In the genomic region with DNA sequence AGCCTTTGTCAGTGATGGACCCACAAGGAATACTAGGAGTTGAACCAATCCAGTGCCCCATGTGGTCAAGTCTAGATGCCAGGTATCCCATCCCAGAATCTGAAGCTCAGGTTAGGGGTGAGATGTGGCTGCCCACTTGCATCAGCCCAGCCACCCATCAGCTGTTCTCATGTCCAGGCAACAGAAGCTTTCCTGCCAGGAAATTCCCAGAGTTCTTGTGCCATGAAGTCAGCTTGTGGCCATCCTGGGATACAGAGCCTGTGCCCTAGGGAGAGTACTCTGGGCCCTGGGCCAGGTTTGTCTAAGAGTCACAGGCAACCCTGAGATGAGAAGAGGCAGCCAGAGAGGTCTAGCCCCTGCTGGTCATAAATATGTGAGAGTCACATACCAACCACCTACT, we compare ENCODE assay signal across 11 mouse cellular contexts. TPM values are rescaled to one million over a fixed set of nuclear protein-coding genes. Genes with fewer than 3 reads are reported as not detected.
A peak's percentile ranks its signal among the peaks of the same experiment; 100 is the strongest.
DNase-seq lines count a peak whose midpoint lies in the region; ATAC-seq and TF ChIP-seq lines count a peak whose summit lies in the region.
"Had no signal": no experiment of that assay in that cellular context is flagged by ENCODE, and none has a peak within 500 bp of the region (broad histone marks: within the 10 kb centered on the region; RNA-seq: fewer than 3 reads in every experiment).

No protein-coding gene starts in this region.

- TF ChIP-seq CTCF in heart, postnatal 0 days (IDR thresholded peaks at IDR 0.05; ENCODE audit: low read depth): peak; percentile 20; the same call in 1 of the 2 replicates
- TF ChIP-seq CTCF in left cerebral cortex, adult 2 months (IDR thresholded peaks at IDR 0.05): no peak
- TF ChIP-seq CTCF in forebrain, postnatal 0 days (IDR thresholded peaks at IDR 0.05; ENCODE audit: low read depth): no peak

- no peak for DNase-seq in hindbrain, embryonic 10.5 days (ENCODE audit: low spot score)
- peak; percentile 96 for DNase-seq in adipocyte (ENCODE audit: low spot score)
- DNase-seq in heart, postnatal 0 days (ENCODE audit: low spot score): peak; percentile 84
- no peak for DNase-seq in left cerebral cortex, adult 2 months (ENCODE audit: extremely low spot score in 1 of 2, low spot score in 2 of 2)
- no peak for DNase-seq in layer of hippocampus, postnatal 14 days (ENCODE audit: low spot score in 2 of 2)
- DNase-seq in forebrain, postnatal 0 days: no peak
- DNase-seq: cerebellum, postnatal 14 days; liver, embryonic 13.5 days had no signal

- TF ChIP-seq EP300 in heart, postnatal 0 days (IDR thresholded peaks at IDR 0.05; ENCODE audit: low read depth): peak; percentile 51; the same call in 1 of the 2 replicates

- intact Hi-C loops in left cerebral cortex, adult 2 months (cut with DNase I): loop anchor here (5.0 kb wide), 1 partner anchor 159 kb away; a partner anchor contains a TSS

- no peaks in the 10 kb centered on the region for H3K9me3 ChIP-seq in hindbrain, embryonic 16.5 days (ENCODE audit: control insufficient read depth, low read length)
- H3K9me3 ChIP-seq in hindbrain, embryonic 10.5 days: no peaks in the 10 kb centered on the region
- H3K9me3 ChIP-seq in heart, postnatal 0 days (replicated peaks; ENCODE audit: control insufficient read depth, low read length): no peaks in the 10 kb centered on the region
- no peaks in the 10 kb centered on the region for H3K9me3 ChIP-seq in lung, embryonic 15.5 days
- H3K9me3 ChIP-seq in forebrain, postnatal 0 days (ENCODE audit: low read length): no peaks in the 10 kb centered on the region
- H3K9me3 ChIP-seq: liver, embryonic 13.5 days had no signal

- no peaks in the 10 kb centered on the region for H3K36me3 ChIP-seq in hindbrain, embryonic 16.5 days (ENCODE audit: control insufficient read depth, insufficient read depth, low read length)
- no peaks in the 10 kb centered on the region for H3K36me3 ChIP-seq in hindbrain, embryonic 10.5 days
- H3K36me3 ChIP-seq in heart, postnatal 0 days (replicated peaks; ENCODE audit: control insufficient read depth, insufficient read depth, low read length): no peaks in the 10 kb centered on the region
- H3K36me3 ChIP-seq in lung, embryonic 15.5 days: 0 out of 2 replicates have a peak, but pooled peaks cover 3% of the 10 kb centered on the region
- H3K36me3 ChIP-seq in forebrain, postnatal 0 days (ENCODE audit: insufficient read depth): no peaks in the 10 kb centered on the region

- peaks cover 12% of the 10 kb centered on the region for H3K4me1 ChIP-seq in hindbrain, embryonic 16.5 days (ENCODE audit: control insufficient read depth, insufficient read depth, low read depth, low read length)
- H3K4me1 ChIP-seq in hindbrain, embryonic 10.5 days (replicated peaks): peaks cover 18% of the 10 kb centered on the region
- H3K4me1 ChIP-seq in heart, postnatal 0 days (ENCODE audit: control insufficient read depth, insufficient read depth): peaks cover 57% of the 10 kb centered on the region
- peaks cover 85% of the 10 kb centered on the region for H3K4me1 ChIP-seq in lung, embryonic 15.5 days
- peaks cover 19% of the 10 kb centered on the region; the same call in 1 of the 2 replicates for H3K4me1 ChIP-seq in forebrain, postnatal 0 days (ENCODE audit: insufficient read depth)

- H3K9ac ChIP-seq in hindbrain, embryonic 16.5 days (ENCODE audit: low read depth, low read length): no peak overlapping the region
- H3K9ac ChIP-seq in heart, postnatal 0 days (replicated peaks; ENCODE audit: low read depth, low read length): no peak overlapping the region
- H3K9ac ChIP-seq in lung, embryonic 15.5 days: no peak overlapping the region
- H3K9ac ChIP-seq in forebrain, postnatal 0 days: no peak overlapping the region
- H3K9ac ChIP-seq: liver, embryonic 13.5 days had no signal

- H3K4me3 ChIP-seq in hindbrain, embryonic 16.5 days (ENCODE audit: low read length): no peak overlapping the region
- no peak overlapping the region for H3K4me3 ChIP-seq in hindbrain, embryonic 10.5 days
- H3K4me3 ChIP-seq in heart, postnatal 0 days (ENCODE audit: low read depth, low read length): peak overlapping the region; percentile 14; the same call in 1 of the 2 replicates
- H3K4me3 ChIP-seq in lung, embryonic 15.5 days: peak overlapping the region; percentile 80
- H3K4me3 ChIP-seq in left cerebral cortex, adult 2 months: no peak overlapping the region
- no peak overlapping the region for H3K4me3 ChIP-seq in forebrain, postnatal 0 days (ENCODE audit: low read depth, low read length)
- H3K4me3 ChIP-seq: liver, embryonic 13.5 days had no signal

- H3K27me3 ChIP-seq in hindbrain, embryonic 16.5 days (replicated peaks; ENCODE audit: control insufficient read depth, insufficient read depth, low read length): 0 out of 2 replicates have a peak, but pooled peaks cover 2% of the 10 kb centered on the region
- peaks cover 36% of the 10 kb centered on the region for H3K27me3 ChIP-seq in hindbrain, embryonic 10.5 days (ENCODE audit: insufficient read depth, poor library complexity, severe bottlenecking)
- no peaks in the 10 kb centered on the region for H3K27me3 ChIP-seq in heart, postnatal 0 days (ENCODE audit: control insufficient read depth, insufficient read depth, low read length)
- no peaks in the 10 kb centered on the region for H3K27me3 ChIP-seq in lung, embryonic 15.5 days
- H3K27me3 ChIP-seq in forebrain, postnatal 0 days (ENCODE audit: insufficient read depth, low read length): no peaks in the 10 kb centered on the region

- no peak overlapping the region for H3K27ac ChIP-seq in hindbrain, embryonic 16.5 days (ENCODE audit: low read depth, low read length)
- H3K27ac ChIP-seq in hindbrain, embryonic 10.5 days: no peak overlapping the region
- peak overlapping the region; percentile 94 for H3K27ac ChIP-seq in heart, postnatal 0 days (ENCODE audit: low read depth)
- H3K27ac ChIP-seq in lung, embryonic 15.5 days: no peak overlapping the region
- no peak overlapping the region for H3K27ac ChIP-seq in left cerebral cortex, adult 2 months
- H3K27ac ChIP-seq in forebrain, postnatal 0 days (ENCODE audit: low read depth, low read length): no peak overlapping the region
- H3K27ac ChIP-seq: liver, embryonic 13.5 days had no signal

- peak overlapping the region; percentile 90 for H3K4me2 ChIP-seq in hindbrain, embryonic 16.5 days (ENCODE audit: low read length)
- H3K4me2 ChIP-seq in heart, postnatal 0 days (ENCODE audit: low read depth, low read length): peak overlapping the region; percentile 93
- peak overlapping the region; percentile 88 for H3K4me2 ChIP-seq in lung, embryonic 15.5 days
- no peak overlapping the region for H3K4me2 ChIP-seq in forebrain, postnatal 0 days (ENCODE audit: low read depth)

- no peak for ATAC-seq in hindbrain, embryonic 16.5 days
- ATAC-seq in heart, postnatal 0 days (ENCODE audit: insufficient read depth, low read depth): peak; percentile 64
- no peak for ATAC-seq in lung, embryonic 15.5 days (ENCODE audit: borderline replicate concordance, extremely low read depth, low FRiP score, low TSS enrichment)
- no peak for ATAC-seq in forebrain, postnatal 0 days

RNA-seq across cellular contexts. Expression of a gene that starts 2.3 kb away (rescaled TPM):
- 39.7 and 42.1 TPM in 2 replicates for polyA plus RNA-seq in hindbrain, embryonic 16.5 days (2015; fragmentation: Nextera tagmentation; extraction: Ambion mirVana)
- polyA plus RNA-seq in hindbrain, embryonic 10.5 days (2016; fragmentation: Nextera tagmentation; extraction: Ambion mirVana): 6.7 and 8.1 TPM in 2 replicates
- 106 and 156 TPM in 2 replicates for total RNA-seq in heart, postnatal 0 days (2014; rRNA removed; ENCODE audit: low replicate concordance)
- 21.4 and 23.3 TPM in 2 replicates for polyA plus RNA-seq in heart, postnatal 0 days (2015; fragmentation: Nextera tagmentation; extraction: Ambion mirVana)
- polyA plus RNA-seq in lung, embryonic 15.5 days (2015; fragmentation: Nextera tagmentation; extraction: Ambion mirVana): 54.5 and 64.1 TPM in 2 replicates
- total RNA-seq in left cerebral cortex, adult 2 months (2021): 10 to 100 TPM; 26.6 to 28.1 TPM
- 10 to 100 TPM; 34.3 to 36.8 TPM for total RNA-seq in layer of hippocampus, postnatal 14 days (2021)
- 45.5 and 45.6 TPM in 2 replicates for total RNA-seq in forebrain, postnatal 0 days (2014; rRNA removed)
- polyA plus RNA-seq in forebrain, postnatal 0 days (2015; fragmentation: Nextera tagmentation; extraction: Ambion mirVana): 25.0 and 29.4 TPM in 2 replicates

RNA-seq across cellular contexts. Expression of a gene that starts 42.2 kb away (rescaled TPM):
- 22.1 and 25.6 TPM in 2 replicates for polyA plus RNA-seq in hindbrain, embryonic 16.5 days (2015; fragmentation: Nextera tagmentation; extraction: Ambion mirVana)
- 39.7 and 39.8 TPM in 2 replicates for polyA plus RNA-seq in hindbrain, embryonic 10.5 days (2016; fragmentation: Nextera tagmentation; extraction: Ambion mirVana)
- 16.3 and 27.4 TPM in 2 replicates for total RNA-seq in heart, postnatal 0 days (2014; rRNA removed; ENCODE audit: low replicate concordance)
- 17.9 and 20.7 TPM in 2 replicates for polyA plus RNA-seq in heart, postnatal 0 days (2015; fragmentation: Nextera tagmentation; extraction: Ambion mirVana)
- polyA plus RNA-seq in lung, embryonic 15.5 days (2015; fragmentation: Nextera tagmentation; extraction: Ambion mirVana): 31.5 and 33.1 TPM in 2 replicates
- 1 to 10 TPM; 9.4 TPM for total RNA-seq in left cerebral cortex, adult 2 months (2021)
- 10 to 100 TPM in 1 of 2 experiments, 1 to 10 TPM in 1; 8.9 to 12.8 TPM for total RNA-seq in layer of hippocampus, postnatal 14 days (2021)
- total RNA-seq in forebrain, postnatal 0 days (2014; rRNA removed): 14.4 and 19.9 TPM in 2 replicates
- polyA plus RNA-seq in forebrain, postnatal 0 days (2015; fragmentation: Nextera tagmentation; extraction: Ambion mirVana): 20.0 and 20.6 TPM in 2 replicates

RNA-seq across cellular contexts. Expression of a gene that starts 42.2 kb away (rescaled TPM):
- 2.5 and 3.2 TPM in 2 replicates for polyA plus RNA-seq in hindbrain, embryonic 16.5 days (2015; fragmentation: Nextera tagmentation; extraction: Ambion mirVana)
- polyA plus RNA-seq in hindbrain, embryonic 10.5 days (2016; fragmentation: Nextera tagmentation; extraction: Ambion mirVana): 1.8 TPM in 2 replicates
- total RNA-seq in heart, postnatal 0 days (2014; rRNA removed; ENCODE audit: low replicate concordance): not detected in 2 replicates
- 0.26 and 0.33 TPM in 2 replicates for polyA plus RNA-seq in heart, postnatal 0 days (2015; fragmentation: Nextera tagmentation; extraction: Ambion mirVana)
- 1.1 TPM in 2 replicates for polyA plus RNA-seq in lung, embryonic 15.5 days (2015; fragmentation: Nextera tagmentation; extraction: Ambion mirVana)
- total RNA-seq in left cerebral cortex, adult 2 months (2021): under 1 TPM; 0.49 to 0.75 TPM
- total RNA-seq in layer of hippocampus, postnatal 14 days (2021): 1 to 10 TPM in 1 of 2 experiments, under 1 TPM in 1; 0.97 to 1.1 TPM
- total RNA-seq in forebrain, postnatal 0 days (2014; rRNA removed): 0.92 and 1.6 TPM in 2 replicates
- polyA plus RNA-seq in forebrain, postnatal 0 days (2015; fragmentation: Nextera tagmentation; extraction: Ambion mirVana): 1.6 and 3.6 TPM in 2 replicates
- total RNA-seq: MEL had no signal

RNA-seq across cellular contexts. Expression of a gene that starts 57.9 kb away (rescaled TPM):
- polyA plus RNA-seq in hindbrain, embryonic 16.5 days (2015; fragmentation: Nextera tagmentation; extraction: Ambion mirVana): 236 and 253 TPM in 2 replicates
- polyA plus RNA-seq in hindbrain, embryonic 10.5 days (2016; fragmentation: Nextera tagmentation; extraction: Ambion mirVana): 180 and 207 TPM in 2 replicates
- total RNA-seq in heart, postnatal 0 days (2014; rRNA removed; ENCODE audit: low replicate concordance): 15.9 and 22.0 TPM in 2 replicates
- polyA plus RNA-seq in heart, postnatal 0 days (2015; fragmentation: Nextera tagmentation; extraction: Ambion mirVana): 11.4 and 13.1 TPM in 2 replicates
- 98.0 and 99.3 TPM in 2 replicates for polyA plus RNA-seq in lung, embryonic 15.5 days (2015; fragmentation: Nextera tagmentation; extraction: Ambion mirVana)
- 100 to 1,000 TPM; 109 to 121 TPM for total RNA-seq in left cerebral cortex, adult 2 months (2021)
- 100 to 1,000 TPM; 230 to 239 TPM for total RNA-seq in layer of hippocampus, postnatal 14 days (2021)
- 218 and 248 TPM in 2 replicates for total RNA-seq in forebrain, postnatal 0 days (2014; rRNA removed)
- 183 and 249 TPM in 2 replicates for polyA plus RNA-seq in forebrain, postnatal 0 days (2015; fragmentation: Nextera tagmentation; extraction: Ambion mirVana)

Comparison
In these comparisons a context has a peak if more than half of its experiments do, and no peak if none do; other contexts are left out.
1. H3K4me3 ChIP-seq: peak in heart, postnatal 0 days (single experiment) and lung, embryonic 15.5 days (single experiment); none in hindbrain, embryonic 16.5 days (single experiment), hindbrain, embryonic 10.5 days (single experiment), left cerebral cortex, adult 2 months (single experiment) and forebrain, postnatal 0 days (single experiment).
2. DNase-seq: peak in adipocyte (single experiment) and heart, postnatal 0 days (single experiment); none in hindbrain, embryonic 10.5 days (single experiment), left cerebral cortex, adult 2 months (0 of 2), layer of hippocampus, postnatal 14 days (0 of 2) and forebrain, postnatal 0 days (single experiment).